Mouse (Mus musculus) lung, adult 2 months (tissue): Measurements from ENCODE around the gene Hacd3.

Experiments
- CTCF ChIP-seq: fragments of 200-500 bp; IDR thresholded peaks from 2 replicates; pipeline ENCODE4 v1.5.1; 2011; ENCODE audit warnings: mild to moderate bottlenecking, low read length, control low read depth; ENCODE audit not compliant: insufficient read depth
- POLR2A ChIP-seq: fragments of 200-500 bp; IDR thresholded peaks from 2 replicates; pipeline ENCODE4 v1.6.1; 2011; ENCODE audit warnings: low read depth, mild to moderate bottlenecking, control low read depth, low read length, borderline replicate concordance; ENCODE audit errors: extremely low read depth

DNA sequence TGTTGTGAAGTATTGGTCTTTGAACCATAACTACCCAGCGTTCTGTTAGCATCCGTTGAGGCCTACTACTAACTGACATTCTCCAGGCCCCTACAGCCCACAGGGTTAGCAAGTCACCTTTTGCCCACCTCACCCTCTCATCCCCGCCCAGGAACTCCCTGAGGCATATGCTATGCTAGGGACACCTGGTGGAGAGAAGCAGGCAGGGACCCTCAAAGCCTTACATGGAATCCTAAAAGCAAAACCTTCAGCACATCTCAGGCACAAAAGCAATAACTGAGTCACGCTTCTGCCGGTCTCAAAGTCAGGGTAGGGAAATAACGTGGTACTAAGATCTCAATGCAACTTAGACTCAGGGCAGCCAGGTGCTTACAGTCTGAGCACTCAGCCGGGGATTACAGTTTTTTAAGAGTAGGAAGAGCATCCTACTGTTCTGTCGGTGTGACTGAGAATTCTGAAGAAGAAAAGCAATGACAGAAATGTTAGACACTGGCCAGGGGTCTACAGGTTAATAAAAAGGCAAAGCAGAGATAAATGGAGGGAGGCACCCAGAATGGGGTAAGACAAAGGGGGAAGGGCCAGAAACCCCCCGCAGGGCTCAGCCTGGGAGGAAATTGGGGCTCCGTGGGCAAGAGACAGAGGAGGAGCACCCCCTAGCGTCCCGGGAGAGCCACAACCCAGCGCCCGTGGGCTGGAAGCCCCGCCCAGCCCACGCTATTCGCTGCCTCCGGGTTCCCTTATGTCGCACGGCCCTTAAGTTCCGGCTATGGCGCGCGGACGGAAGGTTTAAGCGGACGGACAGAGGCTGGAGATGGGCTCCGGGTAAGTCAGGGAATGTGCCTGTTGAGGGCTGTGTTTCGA, 61.1 kb downstream of the Hacd3 start, which contains the start of gene Ints14:
- TF ChIP-seq POLR2A (peak; percentile 89), CTCF (peak; percentile 71)
